Mouse (Mus musculus) stomach, postnatal 0 days (tissue): Measurements from ENCODE around the gene Rpl9. TPM values are rescaled to one million over a fixed set of nuclear protein-coding genes. Genes with fewer than 3 reads are reported as not detected.

Experiments
- ATAC-seq: fragments of 200-750 bp; cut with Nextera tagmentation; 2 replicates; pipeline ENCODE4 v1.8.0; 2017; ENCODE audit not compliant: low FRiP score, low TSS enrichment
- DNase-seq: peaks from one replicate; pipeline ENCODE4 v3.0.0-alpha.2; 2016; ENCODE audit warnings: low spot score
- H3K27ac ChIP-seq: fragments of 300-500 bp; sonication (generic); replicated peaks from 2 replicates; pipeline ENCODE4 v1.5.1; 2014; ENCODE audit warnings: mild to moderate bottlenecking, control low read depth
- H3K27me3 ChIP-seq: fragments of 300-500 bp; sonication (generic); 2 replicates; pipeline ENCODE4 v1.6.1; 2014; ENCODE audit warnings: low read length; ENCODE audit not compliant: control insufficient read depth, insufficient read depth
- H3K36me3 ChIP-seq: fragments of 300-500 bp; sonication (generic); 2 replicates; pipeline ENCODE4 v1.6.1; 2014; ENCODE audit warnings: low read length, mixed read lengths; ENCODE audit not compliant: control insufficient read depth, insufficient read depth
- H3K4me1 ChIP-seq: fragments of 300-500 bp; sonication (generic); replicated peaks from 2 replicates; pipeline ENCODE4 v1.6.1; 2014; ENCODE audit warnings: antibody characterized with exemption; ENCODE audit not compliant: control insufficient read depth, insufficient read depth
- H3K4me2 ChIP-seq: fragments of 300-500 bp; sonication (generic); replicated peaks from 2 replicates; pipeline ENCODE4 v1.6.1; 2014; ENCODE audit warnings: low read depth, mild to moderate bottlenecking, control low read depth, moderate library complexity
- H3K4me3 ChIP-seq: fragments of 300-500 bp; sonication (generic); 2 replicates; pipeline ENCODE4 v1.5.1; 2014; ENCODE audit warnings: low read depth, low read length, control low read depth
- H3K9ac ChIP-seq: fragments of 300-500 bp; sonication (generic); 2 replicates; pipeline ENCODE4 v1.6.1; 2014; ENCODE audit warnings: mild to moderate bottlenecking, low read length, control low read depth, mixed read lengths
- H3K9me3 ChIP-seq: fragments of 300-500 bp; sonication (generic); 2 replicates; pipeline ENCODE4 v1.6.1; 2016; ENCODE audit warnings: low read length; ENCODE audit not compliant: control insufficient read depth
- CTCF ChIP-seq: IDR thresholded peaks from 2 replicates; pipeline ENCODE4 v1.5.1; 2016; ENCODE audit warnings: antibody characterized with exemption, low read depth, mild to moderate bottlenecking, moderate library complexity
- EP300 ChIP-seq: optimal IDR thresholded peaks from 2 replicates; pipeline ENCODE3; 2016; ENCODE audit warnings: antibody characterized with exemption
- WGBS: fragments of 180-500 bp; shearing (Covaris S2); extraction: QIAGEN DNeasy Blood & Tissue Kit; methylation state at CpG from one replicate; pipeline ENCODE4 v1.1.7; 2014; 5-methylcytosine and 5-hydroxymethylcytosine counted together
- polyA plus RNA-seq: library from polyadenylated mRNA; unstranded; fragments of >200 nt; fragmentation: Nextera tagmentation; extraction: Ambion mirVana; gene quantifications from 2 replicates; pipeline ENCODE4 v1.2.1, GENCODE M21; 2015

Rpl9 gene
- polyA plus RNA-seq, 1 experiment from 2014 or later: 917 TPM

- DNase-seq (peak; percentile 57), ATAC-seq (peak; percentile 49)
- no peaks in the 10 kb centered on the region; the same call in 1 of the 2 replicates for H3K4me1 ChIP-seq
- H3K27ac ChIP-seq: peak overlapping the region; percentile 88; the same call in 1 of the 2 replicates
- H3K36me3 ChIP-seq: no peaks in the 10 kb centered on the region
- WGBS: 69% methylated on average over 5 of the region's 5 CpGs
- no peak for TF ChIP-seq CTCF
- TF ChIP-seq EP300: no peak
- H3K4me2 ChIP-seq: no peak overlapping the region
- H3K4me3 ChIP-seq: no peak overlapping the region
- no peaks in the 10 kb centered on the region for H3K9me3 ChIP-seq
- H3K9ac ChIP-seq: no peak overlapping the region
- no peaks in the 10 kb centered on the region for H3K27me3 ChIP-seq
Measured at GRCm38 (mm10) chr5:65429441-65429840, 38.2 kb upstream of the Rpl9 start.

GRCm38 (mm10) chr5:65428321-65428720 lies 37.1 kb upstream of the Rpl9 start:
- ATAC-seq (peak; percentile 71), DNase-seq (peak; percentile 65)
- no peak overlapping the region for H3K4me3 ChIP-seq
- no peaks in the 10 kb centered on the region for H3K36me3 ChIP-seq
- H3K4me1 ChIP-seq: no peaks in the 10 kb centered on the region; the same call in 1 of the 2 replicates
- H3K27me3 ChIP-seq: no peaks in the 10 kb centered on the region
- no peaks in the 10 kb centered on the region for H3K9me3 ChIP-seq
- H3K4me2 ChIP-seq: 0 out of 2 replicates have a peak overlapping the region, but pooled peaks have one; percentile 3
- WGBS: 29% methylated on average over 4 of the region's 4 CpGs
- H3K27ac ChIP-seq: peak overlapping the region; percentile 88
- TF ChIP-seq EP300 (no peak), CTCF (no peak)
- H3K9ac ChIP-seq: no peak overlapping the region

GRCm38 (mm10) chr5:65425251-65425650 lies 34.0 kb upstream of the Rpl9 start:
- H3K9me3 ChIP-seq: no peaks in the 10 kb centered on the region
- peaks cover 12% of the 10 kb centered on the region; the same call in 1 of the 2 replicates for H3K36me3 ChIP-seq
- no peak overlapping the region for H3K4me3 ChIP-seq
- H3K9ac ChIP-seq: no peak overlapping the region
- ATAC-seq (peak; percentile 25), DNase-seq (peak; percentile 47)
- 64% methylated on average over 5 of the region's 5 CpGs for WGBS
- no peaks in the 10 kb centered on the region; the same call in 1 of the 2 replicates for H3K4me1 ChIP-seq
- H3K27ac ChIP-seq: peak overlapping the region; percentile 58; the same call in 1 of the 2 replicates
- TF ChIP-seq CTCF: no peak
- TF ChIP-seq EP300: no peak
- H3K4me2 ChIP-seq: no peak overlapping the region
- no peaks in the 10 kb centered on the region for H3K27me3 ChIP-seq

- Histone ChIP-seq H3K4me3 (no peak overlapping the region), H3K4me2 (no peak overlapping the region), H3K9me3 (no peaks in the 10 kb centered on the region), H3K27me3 (no peaks in the 10 kb centered on the region), H3K9ac (no peak overlapping the region), H3K4me1 (no peaks in the 10 kb centered on the region; the same call in 1 of the 2 replicates), H3K36me3 (peaks cover 12% of the 10 kb centered on the region; the same call in 1 of the 2 replicates), H3K27ac (peak overlapping the region; percentile 70)
- WGBS: 67% methylated on average over 6 of the region's 6 CpGs
- DNase-seq (peak; percentile 75), ATAC-seq (peak; percentile 89)
- TF ChIP-seq CTCF: no peak
- TF ChIP-seq EP300: no peak
Measured at GRCm38 (mm10) chr5:65424215-65424614, 33.0 kb upstream of the Rpl9 start.

- Histone ChIP-seq H3K27ac (no peak overlapping the region), H3K4me1 (no peaks in the 10 kb centered on the region), H3K9ac (no peak overlapping the region), H3K4me3 (no peak overlapping the region), H3K4me2 (no peak overlapping the region), H3K9me3 (no peaks in the 10 kb centered on the region), H3K27me3 (no peaks in the 10 kb centered on the region), H3K36me3 (peaks cover 15% of the 10 kb centered on the region; the same call in 1 of the 2 replicates)
- ATAC-seq: no peak
- 87% methylated on average over 8 of the region's 8 CpGs for WGBS
- no peak for DNase-seq
- TF ChIP-seq CTCF: no peak
- no peak for TF ChIP-seq EP300
Measured at GRCm38 (mm10) chr5:65422803-65423202, 31.6 kb upstream of the Rpl9 start.

GRCm38 (mm10) chr5:65420822-65421221 lies 29.6 kb upstream of the Rpl9 start:
- Histone ChIP-seq H3K27me3 (no peaks in the 10 kb centered on the region), H3K9me3 (no peaks in the 10 kb centered on the region), H3K4me2 (no peak overlapping the region), H3K36me3 (peaks cover 19% of the 10 kb centered on the region), H3K9ac (no peak overlapping the region), H3K4me3 (no peak overlapping the region), H3K27ac (no peak overlapping the region), H3K4me1 (no peaks in the 10 kb centered on the region; the same call in 1 of the 2 replicates)
- DNase-seq (peak; percentile 58), ATAC-seq (no peak)
- 61% methylated on average over 6 of the region's 6 CpGs for WGBS
- TF ChIP-seq CTCF: no peak
- TF ChIP-seq EP300: no peak
